Mouse (Mus musculus) WW6 (cell line): Measurements from ENCODE around the gene Axin2.

Source experiments
- DNase-seq: peaks from one replicate; pipeline ENCODE4 v3.0.0-alpha.2; 2013; ENCODE audit warnings: low read depth, low spot score

Axin2 gene

DNA sequence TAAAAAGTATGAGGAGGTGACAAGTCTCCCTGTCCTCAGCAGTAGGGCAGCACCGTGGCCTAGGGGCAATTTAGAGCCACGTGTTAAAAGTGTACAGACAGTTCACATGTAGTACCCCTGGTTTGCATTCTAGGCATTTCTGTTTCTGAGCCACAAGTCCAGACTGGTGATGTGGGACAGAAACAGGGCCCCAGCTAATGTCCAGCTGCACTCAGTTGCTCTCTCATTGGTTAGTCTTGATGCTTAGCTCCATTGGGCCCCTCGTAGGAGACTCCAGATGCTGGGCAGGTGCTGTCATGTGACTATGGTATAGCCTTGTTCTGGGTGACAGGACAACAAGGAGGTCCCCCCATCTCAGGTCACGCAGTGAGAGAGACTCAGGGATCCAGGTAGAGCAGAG lies 9.0 kb downstream of the Axin2 start:
- DNase-seq, result no peak

DNA sequence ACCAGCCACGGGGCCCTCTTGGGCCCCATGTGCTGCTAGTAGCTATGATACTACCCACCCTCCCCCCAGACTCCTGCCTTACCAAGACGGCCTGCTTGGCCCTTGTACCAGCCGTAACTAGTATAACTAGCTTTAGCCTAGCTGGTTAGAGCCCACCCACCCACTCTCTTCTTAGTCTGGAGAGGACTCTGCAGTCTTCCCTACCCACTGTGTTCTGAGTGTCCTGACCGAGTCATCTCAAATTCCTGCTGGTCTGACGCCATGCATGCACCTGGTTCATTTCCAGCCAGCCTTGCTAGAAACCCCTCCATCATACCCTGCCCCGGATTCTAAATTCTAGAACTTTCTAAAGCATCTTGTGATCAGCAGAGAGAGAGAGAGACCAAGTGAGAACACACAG lies 9.6 kb downstream of the Axin2 start:
- no peak for DNase-seq

- DNase-seq, result no peak
These were observed 10.5 kb downstream of the Axin2 start for GRCm38 (mm10) chr11:108930612-108931011.

DNA sequence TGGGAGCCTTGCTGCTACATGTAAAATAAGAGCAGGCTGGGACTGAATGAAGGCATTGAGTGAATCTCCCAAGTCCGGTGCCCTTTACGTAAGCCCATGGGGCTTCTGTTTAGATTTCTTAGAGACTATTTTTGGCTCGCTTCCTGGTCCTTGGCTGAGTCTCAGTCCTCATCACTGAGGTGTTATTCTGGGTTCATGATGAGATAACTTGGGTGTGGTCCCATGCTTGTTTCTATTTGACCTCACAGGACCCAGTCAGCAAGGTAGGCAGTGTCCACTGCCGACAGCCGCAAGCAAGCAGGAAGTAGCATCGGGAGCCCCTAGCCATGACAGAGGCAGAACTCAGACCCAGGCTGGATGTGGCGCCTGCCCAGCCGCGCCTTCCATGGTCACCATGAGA lies 13.7 kb downstream of the Axin2 start:
- no peak for DNase-seq

GRCm38 (mm10) chr11:108935128-108935868 lies 15.1 kb downstream of the Axin2 start:
- no peak for DNase-seq

GRCm38 (mm10) chr11:108936016-108936792 lies 16.1 kb downstream of the Axin2 start:
- DNase-seq, result no peak

- DNase-seq, result no peak
These were observed 20.7 kb downstream of the Axin2 start for GRCm38 (mm10) chr11:108940655-108941412.

- no peak for DNase-seq
These were observed 21.7 kb downstream of the Axin2 start for GRCm38 (mm10) chr11:108941836-108942235.

DNA sequence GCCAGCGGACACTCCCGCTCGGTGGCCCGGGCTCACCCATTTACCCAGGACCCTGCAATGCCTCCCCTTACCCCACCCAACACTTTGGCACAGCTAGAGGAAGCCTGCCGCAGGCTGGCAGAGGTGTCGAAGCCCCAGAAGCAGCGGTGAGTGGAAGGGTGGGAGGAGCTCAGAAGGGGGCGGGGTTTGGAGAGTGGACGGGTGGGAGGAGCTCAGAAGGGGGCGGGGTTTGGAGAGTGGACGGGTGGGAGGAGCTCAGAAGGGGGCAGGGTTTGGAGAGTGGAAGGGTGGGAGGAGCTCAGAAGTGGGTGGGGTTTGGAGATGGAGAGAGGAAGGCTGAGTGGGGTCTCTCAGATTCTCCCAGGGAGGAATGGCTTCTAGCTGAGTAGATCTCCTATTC lies 23.6 kb downstream of the Axin2 start:
- no peak for DNase-seq

DNA sequence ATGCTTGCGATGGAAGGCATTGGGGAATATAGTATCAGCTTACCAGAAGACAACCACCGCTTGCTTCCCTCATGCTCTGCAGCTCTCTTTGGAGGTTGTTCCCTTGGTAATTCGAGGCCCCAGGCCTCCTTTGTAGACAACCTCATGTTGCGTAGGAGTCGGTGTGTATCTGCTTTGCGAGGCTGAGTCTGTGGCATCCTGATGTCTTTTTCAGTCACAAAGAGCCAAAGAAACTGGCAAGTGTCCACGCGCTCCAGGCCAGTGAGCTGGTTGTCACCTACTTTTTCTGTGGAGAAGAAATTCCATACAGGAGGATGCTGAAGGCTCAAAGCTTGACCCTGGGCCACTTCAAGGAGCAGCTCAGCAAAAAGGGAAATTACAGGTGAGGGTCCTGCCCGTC lies 25.5 kb downstream of the Axin2 start:
- no peak for DNase-seq

GRCm38 (mm10) chr11:108947425-108948184 lies 27.5 kb downstream of the Axin2 start:
- no peak for DNase-seq

- DNase-seq, result no peak
These were observed 28.4 kb downstream of the Axin2 start for GRCm38 (mm10) chr11:108948501-108948900.

DNA sequence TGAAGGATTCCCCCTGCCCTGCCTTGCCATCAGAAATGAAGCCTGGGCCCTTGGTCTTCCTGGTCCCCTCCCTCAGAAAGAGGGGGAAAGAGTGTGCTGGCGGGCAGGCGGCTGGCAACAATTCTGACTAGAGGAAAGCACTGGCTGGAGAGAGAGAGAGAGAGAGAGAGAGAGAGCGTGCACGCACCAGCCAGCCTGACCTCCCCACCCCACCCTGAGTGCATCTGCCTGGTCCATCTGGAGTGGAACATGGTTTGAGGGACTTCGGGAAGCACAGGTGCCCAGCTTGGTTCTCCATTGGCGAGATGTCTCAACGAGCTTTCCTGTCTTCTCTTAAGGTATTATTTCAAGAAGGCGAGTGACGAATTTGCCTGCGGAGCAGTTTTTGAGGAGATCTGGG lies 28.8 kb downstream of the Axin2 start:
- DNase-seq, result no peak

DNA sequence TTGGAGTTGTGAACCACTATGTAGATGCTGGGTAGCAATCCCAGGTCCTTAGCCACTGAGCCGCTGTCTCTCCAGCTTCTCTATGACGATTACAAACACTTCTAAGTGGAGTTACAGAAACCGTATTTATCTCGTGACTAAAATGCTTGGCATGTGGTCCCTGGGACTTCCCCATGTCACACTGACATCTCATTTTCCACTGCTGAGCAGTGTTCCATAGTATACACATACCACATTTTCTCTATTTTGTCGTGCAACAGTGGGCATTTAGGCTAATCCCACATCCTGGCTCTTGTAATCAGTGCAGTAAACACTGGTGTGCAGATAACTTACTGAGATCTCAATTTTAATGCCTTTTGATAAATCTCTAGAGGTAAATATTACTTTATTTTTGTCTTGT lies 32.2 kb downstream of the Axin2 start:
- no peak for DNase-seq

GRCm38 (mm10) chr11:108955943-108956342 lies 35.8 kb downstream of the Axin2 start:
- no peak for DNase-seq

- DNase-seq, result no peak
These were observed 38.2 kb downstream of the Axin2 start for GRCm38 (mm10) chr11:108958349-108958748.

- DNase-seq, result no peak
These were observed 39.0 kb downstream of the Axin2 start for GRCm38 (mm10) chr11:108959196-108959595.

- DNase-seq, result no peak
These were observed 41.5 kb downstream of the Axin2 start for GRCm38 (mm10) chr11:108961651-108962065.

- DNase-seq, result no peak
These were observed 43.5 kb downstream of the Axin2 start for GRCm38 (mm10) chr11:108963476-108964232.

- DNase-seq, result no peak
These were observed 45.6 kb downstream of the Axin2 start for GRCm38 (mm10) chr11:108965740-108966139.

DNA sequence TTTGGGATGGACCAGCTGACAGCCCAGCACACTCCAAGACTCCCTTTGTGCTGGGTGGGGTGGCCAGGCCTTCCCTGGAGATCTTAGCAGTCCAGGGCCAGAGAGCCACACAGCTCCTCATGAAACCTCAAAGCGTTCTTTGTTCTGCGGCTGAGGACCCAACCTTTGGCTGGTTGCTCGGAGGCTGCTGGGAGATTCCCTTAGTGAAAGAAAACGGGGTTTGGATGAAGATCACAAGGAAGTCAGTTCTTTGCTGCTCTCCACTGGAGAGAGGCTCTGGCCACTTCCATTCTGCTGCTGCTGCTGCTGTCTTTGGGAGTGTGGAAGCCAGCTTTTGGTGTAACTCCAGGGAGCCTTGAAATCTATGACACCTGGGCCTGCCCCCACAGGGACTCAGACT lies 53.3 kb downstream of the Axin2 start:
- no peak for DNase-seq
